Mouse (Mus musculus): ENCODE results near the gene Nfib.

GRCm38 (mm10) chr4:82290623-82291022 lies 414.9 kb downstream of the Nfib start:
- no peak for TF ChIP-seq CTCF (IDR thresholded peaks at IDR 0.05 in 2 of 3, conservative IDR thresholded peaks at IDR 0.05 in 1 of 3; ENCODE audit: control insufficient read depth in 1 of 3, insufficient read depth in 1 of 3, low read depth in 2 of 3, low read length in 3 of 3, poor library complexity in 1 of 3, severe bottlenecking in 1 of 3)
- no peak for TF ChIP-seq CHD2 (IDR thresholded peaks at IDR 0.05; ENCODE audit: low read length)
- no peak for TF ChIP-seq ELF1 (IDR thresholded peaks at IDR 0.05; ENCODE audit: low read depth, low read length)
- no peak for TF ChIP-seq MEF2A (IDR thresholded peaks at IDR 0.05; ENCODE audit: extremely low read depth, insufficient replicate concordance, low read depth, low read length, poor library complexity, severe bottlenecking)
- no peak for TF ChIP-seq ZMIZ1 (IDR thresholded peaks at IDR 0.05; ENCODE audit: low read depth, low read length)
- TF ChIP-seq MAX (IDR thresholded peaks at IDR 0.05; ENCODE audit: low read length): no peak
- TF ChIP-seq GABPA (IDR thresholded peaks at IDR 0.05; ENCODE audit: low read depth, low read length): no peak
- TF ChIP-seq TBP (IDR thresholded peaks at IDR 0.05; ENCODE audit: low read depth, low read length): no peak
- TF ChIP-seq ZKSCAN1 (IDR thresholded peaks at IDR 0.05; ENCODE audit: low read depth, low read length): no peak
- no peak for TF ChIP-seq RCOR1 (IDR thresholded peaks at IDR 0.05; ENCODE audit: low read depth, low read length)
- no peak for TF ChIP-seq USF2 (IDR thresholded peaks at IDR 0.05; ENCODE audit: borderline replicate concordance in 1 of 2, insufficient read depth in 1 of 2, low read depth in 1 of 2, low read length in 2 of 2)
- no peak for TF ChIP-seq GATA1 (IDR thresholded peaks at IDR 0.05; ENCODE audit: low read depth, low read length)
- TF ChIP-seq POLR2A (IDR thresholded peaks at IDR 0.05; ENCODE audit: control insufficient read depth in 1 of 2, insufficient read depth in 1 of 2, low read depth in 1 of 2, low read length in 2 of 2, poor library complexity in 1 of 2): no peak
- no peak for TF ChIP-seq TAL1 (IDR thresholded peaks at IDR 0.05; ENCODE audit: low read length)
